Mouse (Mus musculus) ovary, postnatal 10 days (tissue): ENCODE data around the gene Pdgfra.

ENCODE experiments used
- DNase-seq: peaks from one replicate; pipeline ENCODE4 v3.0.0; 2022; ENCODE audit warnings: low spot score

Gene Pdgfra

DNA sequence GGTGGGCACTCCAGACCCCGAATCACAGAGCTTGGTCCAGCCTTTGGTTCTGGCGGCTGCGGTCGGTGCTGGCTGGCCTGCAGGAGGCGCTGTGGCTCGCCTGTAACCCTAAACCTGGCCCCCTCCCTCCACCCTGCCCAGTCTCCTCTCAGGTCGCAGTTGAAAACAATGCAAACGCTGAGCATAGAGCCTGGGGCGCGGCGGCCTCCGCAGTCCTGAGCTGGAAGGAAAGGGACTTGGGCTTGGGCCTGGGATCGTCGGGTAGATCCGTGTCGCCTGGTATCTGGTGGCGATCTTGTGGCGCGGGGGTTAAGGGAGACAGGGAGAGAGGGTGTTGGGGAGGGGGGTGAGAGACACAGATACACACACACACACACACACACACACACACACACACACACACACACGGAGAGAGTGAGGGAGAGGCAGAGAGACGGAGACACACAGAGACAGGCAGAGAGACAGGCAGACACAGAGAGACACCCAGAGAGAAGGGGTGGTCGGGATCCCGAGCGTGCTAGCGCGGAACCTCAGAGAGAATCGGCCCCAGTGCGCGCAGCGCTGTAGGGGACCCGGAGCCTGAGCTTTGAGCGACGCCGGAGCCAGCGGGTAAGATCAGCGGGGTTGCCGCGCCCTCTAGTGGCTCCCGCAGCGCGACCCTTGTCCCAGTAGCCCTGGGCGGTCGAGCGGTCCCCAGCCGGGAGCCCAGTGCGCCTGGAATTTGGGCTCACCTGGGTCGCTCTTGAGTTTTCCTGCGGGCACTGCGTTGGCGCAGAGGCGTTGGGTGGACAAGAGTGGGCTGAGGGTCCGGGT lies 3.9 kb downstream of the Pdgfra start:
- peak; percentile 69 for DNase-seq

DNA sequence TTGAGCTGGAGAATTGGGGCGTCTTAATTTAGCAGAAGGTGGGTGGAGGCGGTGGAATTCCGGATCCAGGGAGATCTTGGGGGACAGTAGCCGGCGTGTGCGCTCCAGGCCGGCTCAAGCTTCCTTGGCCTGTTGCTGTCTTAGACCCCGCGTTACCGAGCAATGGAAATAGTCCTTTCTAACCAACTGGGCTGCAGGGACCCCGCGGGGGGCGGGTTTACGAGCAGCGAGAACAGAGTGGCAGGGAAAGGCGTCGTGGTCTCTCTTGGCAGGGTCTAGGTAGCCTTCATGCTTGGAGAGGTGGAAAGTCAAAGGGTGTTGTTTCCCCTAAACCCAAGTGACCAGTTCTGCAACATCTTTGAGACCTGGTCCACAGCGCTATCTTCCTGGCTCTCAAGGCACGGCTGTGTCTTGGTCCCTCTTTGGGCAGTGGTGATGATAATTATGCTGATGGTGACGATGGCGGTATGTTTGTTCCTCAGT lies 4.5 kb downstream of the Pdgfra start:
- no peak for DNase-seq

DNA sequence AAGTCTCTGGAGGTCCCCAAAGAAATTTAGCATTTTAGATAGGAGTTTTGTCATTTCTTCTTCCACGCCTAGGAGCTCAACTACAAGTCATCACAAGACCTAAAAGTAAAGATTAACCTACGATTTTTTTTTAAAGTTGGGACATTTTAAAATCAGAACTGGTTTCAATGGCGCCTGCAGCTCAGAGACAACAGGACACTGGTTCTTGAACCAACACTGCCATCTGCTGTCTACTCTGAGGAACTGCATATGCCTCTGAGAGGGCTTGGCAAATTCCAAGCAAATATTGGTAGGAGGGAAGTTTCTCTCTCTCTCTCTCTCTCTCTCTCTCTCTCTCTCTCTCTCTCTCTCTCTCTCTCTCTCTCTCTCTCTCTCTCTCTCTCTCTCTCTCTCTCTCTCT lies 4.9 kb downstream of the Pdgfra start:
- no peak for DNase-seq

DNA sequence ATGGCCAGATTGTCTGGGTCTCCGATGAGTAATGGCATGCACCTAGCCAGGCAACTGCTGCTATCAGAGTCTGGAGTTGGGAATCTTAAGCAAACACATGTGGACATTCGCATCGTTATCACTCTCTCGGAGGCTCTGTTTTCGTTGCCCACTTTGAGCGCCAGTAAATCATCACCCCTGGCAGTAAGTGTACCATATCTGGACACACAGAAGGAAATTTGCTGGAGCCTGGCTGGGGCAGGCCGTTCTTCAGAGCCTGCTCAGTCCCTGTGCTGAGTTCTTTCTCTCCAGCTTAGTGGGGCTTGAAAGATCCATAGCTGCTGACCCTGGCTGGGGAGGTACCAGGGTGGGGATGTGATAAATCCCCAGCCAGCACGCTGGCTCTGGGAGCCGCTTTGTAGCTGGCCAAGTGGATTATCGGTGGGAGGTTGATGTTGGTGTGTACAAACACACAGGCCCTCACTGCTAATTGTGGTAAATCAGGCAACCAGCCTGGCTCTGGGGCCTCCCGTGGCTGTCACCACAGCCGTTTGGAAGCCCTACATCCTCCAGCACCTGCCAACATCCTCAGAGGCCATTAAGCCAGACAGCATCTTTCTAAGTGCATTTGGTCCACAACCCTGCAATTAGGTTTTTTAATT lies 8.6 kb downstream of the Pdgfra start:
- no peak for DNase-seq

GRCm38 (mm10) chr5:75161586-75161985 lies 9.5 kb downstream of the Pdgfra start:
- no peak for DNase-seq

DNA sequence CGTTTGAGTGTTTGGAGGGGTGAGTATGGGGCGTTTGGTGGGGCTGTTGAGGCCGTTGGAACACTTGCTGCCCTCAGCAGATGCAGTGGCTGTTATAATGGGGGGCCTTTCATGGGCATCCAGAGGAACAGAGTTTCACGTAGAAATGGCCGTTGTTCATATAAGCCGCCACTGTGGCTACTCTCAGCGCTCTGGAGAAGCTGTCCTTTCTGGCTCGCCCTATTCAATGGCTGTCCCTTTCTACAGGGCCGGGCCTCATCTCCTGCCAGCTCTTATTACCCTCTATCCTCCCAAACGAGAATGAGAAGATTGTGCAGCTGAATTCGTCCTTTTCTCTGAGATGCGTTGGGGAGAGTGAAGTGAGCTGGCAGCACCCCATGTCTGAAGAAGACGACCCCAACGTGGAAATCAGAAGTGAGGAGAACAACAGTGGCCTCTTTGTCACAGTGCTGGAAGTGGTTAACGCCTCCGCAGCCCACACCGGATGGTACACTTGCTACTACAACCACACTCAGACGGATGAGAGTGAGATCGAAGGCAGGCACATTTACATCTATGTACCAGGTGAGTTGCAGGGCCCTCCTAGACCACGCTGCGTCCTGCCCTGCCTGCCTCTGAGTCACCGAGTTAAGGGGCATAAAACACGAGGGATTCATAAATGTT lies 11.3 kb downstream of the Pdgfra start:
- DNase-seq: no peak

- no peak for DNase-seq
Observed at GRCm38 (mm10) chr5:75164688-75165087, 12.6 kb downstream of the Pdgfra start.

- no peak for DNase-seq
Observed at GRCm38 (mm10) chr5:75169837-75170236, 17.7 kb downstream of the Pdgfra start.

GRCm38 (mm10) chr5:75171859-75172258 lies 19.8 kb downstream of the Pdgfra start:
- DNase-seq: no peak

GRCm38 (mm10) chr5:75179249-75179648 lies 27.2 kb downstream of the Pdgfra start:
- DNase-seq: no peak

DNA sequence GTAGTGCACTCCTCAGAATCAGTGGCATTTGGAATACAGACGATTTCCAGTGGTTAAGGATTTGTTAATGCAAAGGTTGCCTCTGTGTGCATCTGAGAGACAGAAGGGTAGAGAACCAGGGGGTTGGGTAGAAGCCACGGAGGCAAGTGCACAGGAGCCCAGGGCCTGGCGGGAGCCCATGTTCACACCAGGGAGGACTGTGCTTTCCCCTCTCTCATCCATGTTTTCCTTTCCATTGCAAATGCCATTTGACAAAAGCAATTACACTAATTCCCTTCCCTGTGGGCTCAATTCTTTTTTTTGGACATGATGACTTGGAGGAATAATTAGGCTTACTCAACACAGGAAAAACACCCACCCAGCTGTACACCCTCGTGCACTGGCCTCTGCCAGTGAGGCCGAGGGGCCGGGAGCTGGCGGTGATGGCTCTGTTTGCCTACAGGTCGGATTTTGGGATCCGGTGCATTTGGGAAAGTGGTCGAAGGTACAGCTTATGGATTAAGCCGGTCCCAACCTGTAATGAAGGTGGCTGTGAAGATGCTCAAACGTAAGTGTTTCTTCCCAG lies 27.7 kb downstream of the Pdgfra start:
- no peak for DNase-seq

- DNase-seq: no peak
Observed at GRCm38 (mm10) chr5:75183653-75184052, 31.6 kb downstream of the Pdgfra start.

- no peak for DNase-seq
Observed at GRCm38 (mm10) chr5:75184112-75184511, 32.0 kb downstream of the Pdgfra start.

DNA sequence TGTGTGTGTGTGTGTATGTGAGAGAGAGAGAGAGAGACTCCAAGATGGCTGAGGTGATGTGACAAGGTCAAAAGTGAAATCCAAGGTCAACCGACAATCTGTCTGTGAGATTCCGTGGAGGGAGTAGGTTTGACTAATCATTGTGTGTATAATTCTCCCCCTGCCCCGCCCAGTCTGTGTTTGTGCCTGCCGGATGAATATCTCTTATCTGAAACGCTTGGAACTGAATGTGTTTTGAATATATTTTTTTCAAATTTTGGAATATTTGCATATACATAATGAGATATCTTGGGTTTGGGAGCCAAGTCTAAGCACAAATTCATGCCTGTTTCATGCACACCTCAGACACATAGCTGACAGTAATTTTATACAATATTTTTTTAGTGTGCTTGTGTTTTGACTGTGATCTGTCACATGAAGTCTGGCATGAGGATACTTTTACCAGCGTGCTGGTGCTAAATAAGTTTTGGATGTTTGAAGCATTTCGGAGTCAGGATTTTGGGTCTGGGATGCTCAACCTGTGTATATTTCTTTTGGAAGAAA lies 32.7 kb downstream of the Pdgfra start:
- DNase-seq: no peak

DNA sequence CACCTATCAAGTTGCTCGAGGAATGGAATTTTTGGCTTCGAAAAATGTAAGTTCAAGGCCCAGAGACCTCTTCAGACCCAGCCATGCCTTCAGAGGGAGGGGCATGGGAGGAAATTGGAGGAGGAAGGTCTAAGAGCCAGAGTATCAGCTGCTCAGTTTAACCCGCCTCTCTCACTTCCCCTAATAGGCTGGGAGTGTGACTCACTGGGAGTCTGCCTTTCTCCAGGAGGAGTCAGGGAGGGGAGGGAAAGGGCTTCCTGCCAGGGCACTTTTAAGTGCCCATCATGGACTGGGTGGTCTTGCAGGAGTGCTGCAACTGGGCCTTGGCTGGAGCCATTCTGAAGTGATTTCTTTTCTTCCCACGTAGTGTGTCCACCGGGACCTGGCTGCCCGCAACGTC lies 33.5 kb downstream of the Pdgfra start:
- DNase-seq: no peak

GRCm38 (mm10) chr5:75189319-75189987 lies 37.4 kb downstream of the Pdgfra start:
- no peak for DNase-seq

DNA sequence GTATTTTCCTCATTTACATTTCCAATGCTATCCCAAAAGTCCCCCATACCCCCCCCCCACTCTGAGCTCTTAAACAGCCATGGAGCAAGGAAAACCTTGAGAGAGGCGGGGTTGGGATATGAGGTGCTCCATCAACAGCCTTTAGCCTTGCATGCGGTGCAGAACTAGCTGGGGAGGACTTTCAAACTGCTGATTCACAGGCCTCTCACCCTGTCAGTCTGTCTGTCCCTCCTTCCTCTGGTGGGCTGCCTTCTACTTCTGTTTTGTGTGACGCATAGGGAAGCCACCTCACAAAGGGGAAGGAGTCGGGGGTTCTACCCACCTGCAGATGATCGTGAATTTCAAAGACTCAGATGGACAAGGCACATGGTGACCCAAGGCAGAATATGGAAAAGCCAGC lies 41.0 kb downstream of the Pdgfra start:
- DNase-seq: no peak

DNA sequence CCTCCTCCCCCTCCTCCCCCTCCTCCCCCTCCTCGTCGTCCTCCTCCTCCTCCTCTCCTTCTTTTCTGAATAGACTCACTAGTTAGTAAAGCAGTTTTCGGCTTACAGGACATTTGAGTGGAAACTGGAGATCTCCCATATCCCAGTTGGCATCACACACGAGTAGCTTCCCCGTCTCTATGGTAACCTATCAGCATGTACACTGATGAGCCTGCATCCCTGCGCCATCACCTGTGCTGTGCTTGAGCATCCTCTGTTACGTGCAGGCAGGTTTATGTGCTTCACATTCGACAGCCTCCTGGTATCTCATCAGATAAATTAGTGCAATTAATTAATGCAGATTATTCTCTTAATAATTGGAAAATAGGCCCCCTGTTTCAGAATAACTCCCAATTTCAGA lies 46.3 kb downstream of the Pdgfra start:
- DNase-seq: no peak

DNA sequence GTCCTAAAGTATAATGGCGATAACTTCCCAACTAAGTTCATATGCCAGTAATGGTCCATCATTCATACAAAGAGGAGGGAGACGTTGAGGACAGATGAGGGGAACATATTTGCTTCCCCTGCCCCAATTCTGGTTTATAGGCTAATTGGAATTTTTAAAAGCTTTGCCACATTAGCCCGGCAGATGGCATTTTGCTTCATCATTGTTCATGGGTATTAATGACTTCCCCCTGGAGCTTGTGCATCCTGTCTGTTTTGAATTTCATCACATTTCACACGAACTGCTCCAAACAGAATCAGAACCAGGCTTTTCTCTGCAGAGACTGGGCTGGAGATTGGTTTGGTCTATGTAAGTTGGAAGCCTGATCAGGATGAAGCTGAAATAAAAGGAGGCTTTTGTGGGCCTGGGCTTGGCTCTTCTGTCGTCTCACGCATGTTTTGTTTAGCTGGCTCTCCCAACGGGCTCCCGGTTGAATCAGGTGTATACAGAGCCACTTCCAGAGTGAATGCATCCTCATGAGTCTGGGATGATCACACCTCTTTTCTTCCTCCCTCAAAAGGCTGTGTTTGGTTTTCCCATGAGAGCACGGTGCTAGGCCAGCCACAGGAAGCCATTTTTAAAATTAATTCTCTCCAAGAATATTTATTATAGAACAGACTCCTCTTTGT lies 47.7 kb downstream of the Pdgfra start:
- no peak for DNase-seq

DNA sequence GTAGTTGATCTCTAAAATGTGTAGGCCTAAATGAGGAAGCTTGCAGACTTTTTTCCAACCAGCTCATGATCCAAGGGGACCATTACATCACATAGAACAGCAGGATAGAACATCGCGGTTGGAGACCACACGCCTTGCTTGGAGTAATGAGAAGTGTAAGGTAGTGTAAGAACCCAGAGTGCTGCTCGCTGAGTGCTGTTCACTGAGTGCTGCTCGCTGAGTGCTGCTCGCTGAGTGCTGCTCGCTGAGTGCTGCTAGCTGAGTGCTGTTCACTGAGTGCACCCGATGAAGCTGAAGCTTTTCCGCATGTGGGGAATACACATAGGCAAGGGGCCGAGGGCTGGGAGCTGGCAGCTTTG lies 48.3 kb downstream of the Pdgfra start:
- DNase-seq: no peak

- DNase-seq: no peak
Observed at GRCm38 (mm10) chr5:75207905-75208304, 55.8 kb downstream of the Pdgfra start.
